Mouse (Mus musculus): Measurements from ENCODE around the gene Ssty1.
"Not testable (repeated sequence)": the region's sequence is repeated elsewhere in the genome, so short reads cannot be mapped to it uniquely, and the experiment has no call there.

The Ssty1 gene

GRCm38 (mm10) chrY:18088816-18089215 is at the start of gene Ssty1:
Ssty1 (plus strand) TSS chrY:18089116.
- DNase-seq (ENCODE audit: low read depth, low spot score): not testable (repeated sequence)

DNA sequence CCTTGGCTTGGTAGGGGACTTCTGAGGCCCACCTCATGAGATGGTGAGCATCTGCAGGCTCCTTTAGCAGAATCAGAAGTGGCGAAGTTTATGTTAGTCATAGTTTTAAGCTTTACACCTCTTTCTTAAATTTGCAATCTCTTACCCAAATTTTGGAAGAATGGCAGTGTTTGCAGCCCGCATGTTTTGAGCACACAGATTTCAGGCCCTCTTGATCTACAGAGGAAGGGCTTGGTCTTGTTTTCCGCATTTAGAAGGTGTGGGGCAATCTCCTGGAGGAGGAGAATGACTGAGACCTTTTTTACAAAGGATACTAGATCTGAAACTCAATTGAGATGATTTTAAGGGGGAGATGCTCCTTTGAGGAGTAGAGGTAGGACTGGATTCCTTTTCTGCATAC is 27.2 kb upstream of the Ssty1 start, which contains the start of gene Gm21764:
Gm21764 (minus strand) TSS at position 101 of the 400 bp plus-strand sequence.
- DNase-seq (ENCODE audit: low read depth, low spot score): not testable (repeated sequence)
